Mouse (Mus musculus): ENCODE results near the gene Aldh8a1.

DNA sequence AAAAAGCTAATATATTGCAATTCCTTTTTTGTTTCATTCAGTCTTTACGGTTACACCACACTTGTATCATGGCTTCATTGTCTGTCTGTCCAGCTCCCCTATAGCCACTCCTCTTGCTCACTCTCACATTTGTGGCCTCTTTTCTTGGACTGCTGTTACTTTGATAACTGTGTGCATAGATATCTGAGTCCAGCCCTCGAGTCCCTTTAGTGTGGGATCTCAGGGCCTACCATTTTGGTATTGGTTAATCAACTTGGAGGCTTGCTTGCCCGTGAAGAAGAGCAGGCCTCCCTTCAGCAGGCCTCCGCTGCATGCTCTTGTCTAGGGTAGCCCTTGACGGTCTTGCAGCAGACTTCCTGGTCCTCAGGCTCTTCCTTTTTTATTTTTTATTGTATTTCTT is 27.6 kb upstream of the Aldh8a1 start:
- TF ChIP-seq CTCF (IDR thresholded peaks at IDR 0.05; ENCODE audit: low read depth, low read length) (no peak), GATA1 (IDR thresholded peaks at IDR 0.05; ENCODE audit: borderline replicate concordance, low read length) (no peak)
